Mouse (Mus musculus) liver, embryonic 14.5 days (tissue): ENCODE results near the gene Gm48551. TPM values are rescaled to one million over a fixed set of nuclear protein-coding genes. Genes with fewer than 3 reads are reported as not detected.

Source experiments
- ATAC-seq: fragments of 200-750 bp; cut with Nextera tagmentation; 2 replicates; pipeline ENCODE4 v1.8.0; 2017; ENCODE audit warnings: moderate number of reproducible peaks, mild to moderate bottlenecking, moderate library complexity; ENCODE audit not compliant: insufficient read depth
- DNase-seq, 3 experiments: peaks; one replicate each; pipeline ENCODE4 v3.0.0-alpha.2; 2012 to 2013; ENCODE audit warnings: low read depth in 3 of 3, low spot score in 3 of 3
- H3K27ac ChIP-seq: fragments of 300-500 bp; sonication (generic); 2 replicates; pipeline ENCODE4 v1.5.1; 2014; ENCODE audit warnings: moderate library complexity, mild to moderate bottlenecking, control low read depth, inconsistent platforms
- H3K27me3 ChIP-seq: fragments of 300-500 bp; sonication (generic); 2 replicates; pipeline ENCODE4 v1.6.1; 2014; ENCODE audit warnings: mild to moderate bottlenecking, low read length, moderate library complexity; ENCODE audit not compliant: control insufficient read depth, insufficient read depth
- H3K36me3 ChIP-seq: fragments of 300-500 bp; sonication (generic); replicated peaks from 2 replicates; pipeline ENCODE4 v1.6.1; 2014; ENCODE audit warnings: low read depth; ENCODE audit not compliant: control insufficient read depth, insufficient read depth
- H3K4me1 ChIP-seq, 2 experiments: fragments of 200-500 bp in 1 of 2; fragments of 300-500 bp in 1 of 2; sonication (generic) in 1 of 2; replicated peaks; 2 replicates each; pipeline ENCODE4 v1.6.1; 2012 to 2014; ENCODE audit warnings: antibody characterized with exemption in 1 of 2, inconsistent platforms in 1 of 2, low read length in 1 of 2; ENCODE audit not compliant: control insufficient read depth in 2 of 2, insufficient read depth in 2 of 2
- H3K4me2 ChIP-seq: fragments of 300-500 bp; sonication (generic); 2 replicates; pipeline ENCODE4 v1.6.1; 2014; ENCODE audit warnings: low read depth, mild to moderate bottlenecking, control low read depth, moderate library complexity
- H3K4me3 ChIP-seq, 2 experiments: fragments of 200-500 bp in 1 of 2; fragments of 300-500 bp in 1 of 2; sonication (generic) in 1 of 2; 2 replicates each; pipeline ENCODE4 v1.5.1; 2012 to 2014; ENCODE audit warnings: low read depth in 2 of 2, low read length in 2 of 2, mild to moderate bottlenecking in 2 of 2, control low read depth in 1 of 2, inconsistent platforms in 1 of 2, moderate library complexity in 1 of 2; ENCODE audit not compliant: insufficient read depth in 1 of 2
- H3K9ac ChIP-seq: fragments of 300-500 bp; sonication (generic); replicated peaks from 2 replicates; pipeline ENCODE4 v1.6.1; 2014; ENCODE audit warnings: mild to moderate bottlenecking, control low read depth, moderate library complexity
- H3K9me3 ChIP-seq: fragments of 300-500 bp; sonication (generic); 2 replicates; pipeline ENCODE4 v1.6.1; 2016; ENCODE audit warnings: low read length, mixed read lengths; ENCODE audit not compliant: control insufficient read depth
- CTCF ChIP-seq: IDR thresholded peaks from 2 replicates; pipeline ENCODE4 v1.5.1; 2016; ENCODE audit warnings: antibody characterized with exemption, low read depth, control low read depth
- EP300 ChIP-seq: IDR thresholded peaks from 2 replicates; pipeline ENCODE4 v1.6.1; 2016; ENCODE audit warnings: antibody characterized with exemption, low read depth
- WGBS: fragments of 180-500 bp; shearing (Covaris S2); extraction: QIAGEN DNeasy Blood & Tissue Kit; methylation state at CpG from one replicate; pipeline ENCODE4 v1.1.7; 2014; ENCODE audit not compliant: insufficient replicate concordance; 5-methylcytosine and 5-hydroxymethylcytosine counted together
- polyA plus RNA-seq, 2 experiments: library from polyadenylated mRNA; depleted of rRNA in 1 of 2; stranded (reverse) in 1 of 2; unstranded in 1 of 2; fragments of >200 nt; fragmentation: Nextera tagmentation in 1 of 2; extraction: Ambion mirVana in 1 of 2; gene quantifications; 2 replicates each; pipeline versions ENCODE4 v1.2.1 to v1.2.3; 2012 to 2014

The Gm48551 gene
- polyA plus RNA-seq, 2 experiments: 0.47 to 1.0 TPM

DNA sequence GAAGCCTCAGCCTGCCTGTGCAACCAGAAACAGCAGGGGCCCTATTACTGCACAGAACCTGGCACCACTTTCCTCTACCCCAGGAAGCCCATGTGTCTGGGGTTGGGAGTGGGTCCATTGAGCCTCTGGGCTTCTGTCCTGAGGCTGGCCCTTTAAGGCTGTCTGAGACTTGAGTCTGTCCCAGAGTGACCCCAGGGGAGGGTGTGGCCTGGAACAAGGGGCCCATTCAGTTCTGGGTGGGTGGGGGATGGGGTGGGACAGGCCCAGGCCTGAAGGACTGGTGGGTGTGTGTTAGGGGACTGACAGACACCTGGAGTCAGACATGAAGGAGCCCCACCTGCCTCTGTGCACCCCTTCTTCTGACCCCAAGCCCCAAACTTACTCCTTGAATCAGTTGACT lies 30.4 kb downstream of the Gm48551 start:
- ATAC-seq: no peak
- Histone ChIP-seq H3K4me1 (peaks cover 2 to 10% of the 10 kb centered on the region in 2 experiments; a peak in 2 of 4 replicates), H3K9me3 (no peaks in the 10 kb centered on the region), H3K9ac (no peak overlapping the region), H3K27me3 (no peaks in the 10 kb centered on the region), H3K4me3 (no peak overlapping the region), H3K4me2 (no peak overlapping the region), H3K27ac (no peak overlapping the region), H3K36me3 (no peaks in the 10 kb centered on the region)
- no peak for DNase-seq
- no peak for TF ChIP-seq EP300
- no peak for TF ChIP-seq CTCF

DNA sequence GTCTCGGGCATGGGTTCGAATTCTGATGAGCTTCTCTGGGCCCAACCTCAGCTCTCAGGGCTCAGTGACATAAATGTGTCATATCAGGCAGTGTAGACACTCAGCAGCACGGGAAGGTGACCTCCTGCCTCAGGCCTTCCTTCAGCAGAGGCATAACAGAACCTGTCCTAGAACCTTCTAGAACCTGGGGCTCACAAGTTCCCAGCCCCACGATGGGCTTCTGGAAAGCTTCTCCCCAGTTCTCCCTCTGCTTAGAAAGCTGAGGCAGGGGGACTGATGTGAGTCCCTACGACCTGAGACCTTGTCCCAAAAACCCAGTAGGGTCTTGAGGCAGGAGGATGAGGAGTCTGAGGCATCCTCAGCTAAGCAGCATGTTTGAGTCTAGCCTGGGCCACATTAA lies 30.9 kb downstream of the Gm48551 start:
- Histone ChIP-seq H3K36me3 (no peaks in the 10 kb centered on the region), H3K4me1 (peaks cover 2 to 10% of the 10 kb centered on the region in 2 experiments; a peak in 2 of 4 replicates), H3K9me3 (no peaks in the 10 kb centered on the region), H3K27ac (no peak overlapping the region), H3K4me2 (no peak overlapping the region), H3K4me3 (no peak overlapping the region), H3K9ac (no peak overlapping the region), H3K27me3 (no peaks in the 10 kb centered on the region)
- TF ChIP-seq EP300 (no peak), CTCF (no peak)
- 59% methylated on average over 5 of the region's 5 CpGs for WGBS
- no peak for DNase-seq
- ATAC-seq: no peak

DNA sequence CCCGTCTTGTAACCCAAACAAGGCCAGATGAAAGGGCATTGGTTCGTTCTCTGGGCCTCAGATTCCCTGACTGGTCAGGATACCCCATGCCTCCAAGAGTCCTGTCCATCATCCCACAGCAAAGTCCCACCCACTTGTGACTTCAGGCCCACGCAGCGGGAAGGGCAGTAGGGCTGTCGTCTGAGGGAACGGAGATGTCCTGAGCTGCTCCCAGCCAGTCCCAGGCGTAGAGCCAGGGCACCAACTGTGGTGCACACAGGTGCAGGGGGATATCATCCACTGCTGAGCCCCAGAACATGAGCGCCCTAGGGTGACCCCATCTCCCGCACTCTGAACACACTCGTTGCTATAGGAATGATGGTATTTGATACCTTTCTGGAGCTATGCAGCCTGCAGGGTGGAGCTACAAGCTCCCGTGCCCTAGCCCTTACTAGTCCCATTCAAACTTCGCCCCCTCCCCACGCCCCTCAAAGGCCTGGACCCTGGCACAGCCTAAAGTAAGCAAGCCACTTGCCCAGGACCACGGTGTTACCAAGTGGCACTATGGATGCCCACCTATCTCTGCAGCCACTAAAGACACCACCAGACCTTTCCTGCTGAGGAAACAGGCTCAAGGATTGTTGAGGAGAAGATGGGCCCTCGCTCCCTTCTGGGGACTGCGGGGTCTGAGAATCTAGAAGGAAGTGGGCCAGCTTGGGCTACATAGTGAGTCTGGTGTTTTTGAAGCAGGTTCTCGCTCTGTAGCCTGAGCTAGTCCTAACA lies 31.5 kb downstream of the Gm48551 start:
- ATAC-seq (no peak), DNase-seq (no peak)
- Histone ChIP-seq H3K36me3 (no peaks in the 10 kb centered on the region), H3K4me3 (no peak overlapping the region), H3K4me2 (no peak overlapping the region), H3K9me3 (no peaks in the 10 kb centered on the region), H3K27ac (no peak overlapping the region), H3K27me3 (no peaks in the 10 kb centered on the region), H3K9ac (no peak overlapping the region), H3K4me1 (peaks cover 2 to 9% of the 10 kb centered on the region in 2 experiments; a peak in 2 of 4 replicates)
- 68% methylated on average over 17 of the region's 17 CpGs for WGBS
- TF ChIP-seq CTCF (no peak), EP300 (no peak)

DNA sequence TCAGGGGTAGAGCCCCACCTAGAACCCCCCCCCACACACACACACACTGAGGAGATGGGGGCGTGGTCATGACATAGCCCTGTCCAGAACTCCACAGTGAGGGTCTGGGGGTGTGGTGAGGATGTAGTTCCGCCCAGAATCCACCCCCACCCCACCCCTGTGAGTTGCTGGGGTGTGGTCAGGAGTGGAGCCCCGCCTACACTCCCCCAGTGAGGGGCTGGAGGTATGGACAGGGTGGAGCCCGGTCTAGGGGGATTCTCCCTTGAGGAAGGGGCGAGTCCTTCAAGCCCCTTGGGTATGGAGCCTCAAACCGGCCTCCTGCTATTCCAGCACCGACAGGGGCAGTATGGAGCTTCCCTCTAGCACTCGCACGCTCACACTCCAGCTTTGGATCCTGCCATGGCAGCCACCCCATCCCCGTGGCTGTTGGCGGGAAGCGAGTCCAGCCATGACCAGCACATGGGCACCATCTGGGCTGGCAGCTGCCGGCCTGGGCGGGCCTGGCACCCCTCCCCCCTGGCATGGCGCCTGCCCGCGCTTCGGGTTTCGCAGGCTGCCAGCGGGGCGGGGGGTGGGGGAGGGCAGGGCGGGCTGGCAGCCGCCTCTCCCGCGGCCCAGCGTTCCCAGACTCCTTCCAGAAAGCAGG lies 32.4 kb downstream of the Gm48551 start:
- ATAC-seq (peak; percentile 19; the same call in 1 of the 2 replicates), DNase-seq (no peak)
- H3K9me3 ChIP-seq: no peaks in the 10 kb centered on the region
- H3K27me3 ChIP-seq: no peaks in the 10 kb centered on the region
- H3K9ac ChIP-seq: 0 out of 2 replicates have a peak overlapping the region, but pooled peaks have one; percentile 18
- peak overlapping the region; percentile 56 for H3K4me2 ChIP-seq
- no peak for TF ChIP-seq EP300
- peak; percentile 66 for TF ChIP-seq CTCF
- H3K27ac ChIP-seq: no peak overlapping the region
- peaks cover 2 to 8% of the 10 kb centered on the region in 2 experiments; a peak in 2 of 4 replicates for H3K4me1 ChIP-seq
- 1% methylated on average over 20 of the region's 26 CpGs for WGBS
- H3K4me3 ChIP-seq: peak overlapping the region in 1 of 2 experiments; percentile 33; a peak in 2 of 4 replicates
- no peaks in the 10 kb centered on the region for H3K36me3 ChIP-seq
